Mouse (Mus musculus) cerebellum, postnatal 10 days (tissue): Measurements from ENCODE around the gene Plekhb1.

Source experiments
- DNase-seq, 2 experiments: peaks; one replicate each; pipeline ENCODE4 v3.0.0; 2021; ENCODE audit warnings: mixed read lengths in 2 of 2

Plekhb1 gene

GRCm38 (mm10) chr7:100656739-100657138 lies 5.5 kb downstream of the Plekhb1 start:
- peak; percentile 31 to 55 for DNase-seq

- DNase-seq, result no peak
Observed at GRCm38 (mm10) chr7:100654441-100654840, 7.8 kb downstream of the Plekhb1 start.

GRCm38 (mm10) chr7:100653480-100654266 lies 8.5 kb downstream of the Plekhb1 start:
- peak in 1 of 2 experiments; percentile 54 for DNase-seq

DNA sequence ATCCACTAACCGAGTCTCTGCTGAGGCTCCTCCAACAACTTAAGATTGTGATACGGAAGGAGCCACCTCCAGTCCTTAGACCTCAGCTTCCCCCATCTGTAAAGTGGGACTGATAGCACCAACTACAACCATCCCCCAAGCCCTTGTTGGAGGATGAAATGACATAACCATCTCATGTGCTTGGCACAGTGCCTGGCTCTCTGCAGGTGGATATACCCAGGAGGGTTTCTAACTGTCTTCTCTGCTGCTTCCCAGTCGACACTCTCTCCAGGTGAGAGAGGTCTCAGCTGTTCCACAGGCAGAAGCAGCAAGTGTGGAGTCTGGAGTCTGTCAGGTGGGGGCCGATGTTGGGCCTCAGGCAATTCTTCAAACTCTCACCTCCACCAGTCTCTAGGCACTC lies 11.2 kb downstream of the Plekhb1 start:
- DNase-seq, result no peak

DNA sequence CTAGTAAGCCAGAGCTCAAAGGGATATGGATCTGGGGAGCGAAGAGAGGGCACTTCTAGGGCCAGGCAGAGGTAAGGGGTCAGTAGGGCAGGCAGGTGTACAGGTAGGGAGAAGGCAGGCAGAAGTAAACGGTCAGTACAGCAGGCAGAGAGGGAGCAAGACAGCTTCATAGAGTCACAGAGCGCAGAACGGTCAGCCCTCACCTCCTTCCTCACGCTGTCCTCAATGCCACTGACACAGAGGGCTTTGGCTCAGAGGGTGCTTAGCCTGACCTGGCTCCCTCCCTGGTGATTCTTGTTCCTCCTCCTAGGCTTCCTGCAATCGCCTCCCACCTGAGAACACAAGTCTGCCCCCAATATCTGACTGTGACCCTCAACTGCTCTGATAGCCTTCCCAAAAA lies 11.8 kb downstream of the Plekhb1 start:
- no peak for DNase-seq

DNA sequence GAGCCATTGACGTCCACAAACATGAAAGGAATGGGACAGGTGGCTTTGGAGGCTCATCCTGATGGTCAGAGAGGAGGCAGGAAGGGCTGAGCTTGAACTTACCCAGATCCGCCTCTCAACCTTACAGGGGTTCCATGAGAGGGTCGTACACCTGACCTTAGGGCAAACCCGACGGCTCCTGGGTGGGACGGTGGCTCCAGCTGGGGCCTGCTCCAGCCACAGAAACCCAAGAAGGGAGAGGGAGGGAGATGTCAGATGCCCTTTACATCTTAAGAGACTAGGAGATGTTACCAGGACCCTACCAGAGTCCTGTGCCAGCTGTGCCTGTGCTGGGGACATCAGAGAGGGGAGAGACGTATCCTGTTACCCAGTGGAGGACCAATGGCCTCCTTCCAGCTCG lies 12.4 kb downstream of the Plekhb1 start:
- DNase-seq, result no peak

- no peak for DNase-seq
Observed at GRCm38 (mm10) chr7:100649095-100649494, 13.1 kb downstream of the Plekhb1 start.

DNA sequence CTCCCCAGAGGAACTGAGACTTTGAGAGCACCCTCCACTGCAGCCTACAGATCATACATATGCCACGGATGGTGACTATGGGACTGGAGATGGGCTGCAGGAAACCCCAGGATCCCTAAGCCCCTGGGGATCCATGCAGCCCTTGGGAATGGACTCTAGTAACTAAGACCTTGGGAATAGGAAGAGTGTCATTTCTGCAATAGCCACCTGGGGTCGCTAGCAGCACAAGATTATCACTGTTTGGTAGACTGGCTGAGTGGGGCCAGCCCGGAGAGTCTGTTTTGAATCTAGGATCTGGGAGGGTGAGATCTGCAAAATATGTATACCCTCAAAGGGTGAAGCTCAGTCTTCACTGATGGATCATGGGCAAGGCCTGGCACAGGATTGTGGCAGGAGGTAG lies 17.1 kb downstream of the Plekhb1 start:
- DNase-seq, result peak; percentile 71 to 75

- DNase-seq, result no peak
Observed at GRCm38 (mm10) chr7:100642413-100642812, 19.8 kb downstream of the Plekhb1 start.

DNA sequence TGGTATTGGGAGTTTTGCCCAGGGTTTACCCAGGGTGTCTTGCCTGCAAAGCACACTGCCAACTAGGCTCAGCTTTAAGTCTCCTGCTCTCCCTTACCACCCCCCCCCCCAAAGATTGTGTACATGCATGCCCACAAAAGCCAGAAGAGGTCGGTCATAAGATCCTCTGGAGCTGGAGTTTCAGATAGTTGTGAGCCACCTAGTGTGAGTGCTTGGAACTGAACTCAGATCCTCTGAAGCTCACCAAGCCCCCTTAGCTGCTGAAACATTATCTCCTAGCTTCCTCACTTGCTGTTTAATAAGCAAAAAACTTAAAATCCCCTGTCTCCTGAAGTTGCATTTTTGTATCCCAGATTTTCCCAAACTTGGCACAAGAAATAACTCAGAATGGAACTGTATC lies 24.6 kb downstream of the Plekhb1 start:
- DNase-seq, result peak; percentile 40 to 56

GRCm38 (mm10) chr7:100624538-100624937 lies 37.7 kb downstream of the Plekhb1 start:
- peak in 1 of 2 experiments; percentile 15 for DNase-seq

GRCm38 (mm10) chr7:100622277-100622676 lies 39.9 kb downstream of the Plekhb1 start:
- DNase-seq, result no peak

GRCm38 (mm10) chr7:100616121-100616857 lies 45.9 kb downstream of the Plekhb1 start:
- DNase-seq, result no peak

- DNase-seq, result no peak
Observed at GRCm38 (mm10) chr7:100608910-100609309, 53.3 kb downstream of the Plekhb1 start.

- DNase-seq, result peak; percentile 82 to 83
Observed at GRCm38 (mm10) chr7:100608130-100608741, 54.0 kb downstream of the Plekhb1 start, which contains the start of gene Mrpl48. Mrpl48 (minus strand) TSS chr7:100608301.

DNA sequence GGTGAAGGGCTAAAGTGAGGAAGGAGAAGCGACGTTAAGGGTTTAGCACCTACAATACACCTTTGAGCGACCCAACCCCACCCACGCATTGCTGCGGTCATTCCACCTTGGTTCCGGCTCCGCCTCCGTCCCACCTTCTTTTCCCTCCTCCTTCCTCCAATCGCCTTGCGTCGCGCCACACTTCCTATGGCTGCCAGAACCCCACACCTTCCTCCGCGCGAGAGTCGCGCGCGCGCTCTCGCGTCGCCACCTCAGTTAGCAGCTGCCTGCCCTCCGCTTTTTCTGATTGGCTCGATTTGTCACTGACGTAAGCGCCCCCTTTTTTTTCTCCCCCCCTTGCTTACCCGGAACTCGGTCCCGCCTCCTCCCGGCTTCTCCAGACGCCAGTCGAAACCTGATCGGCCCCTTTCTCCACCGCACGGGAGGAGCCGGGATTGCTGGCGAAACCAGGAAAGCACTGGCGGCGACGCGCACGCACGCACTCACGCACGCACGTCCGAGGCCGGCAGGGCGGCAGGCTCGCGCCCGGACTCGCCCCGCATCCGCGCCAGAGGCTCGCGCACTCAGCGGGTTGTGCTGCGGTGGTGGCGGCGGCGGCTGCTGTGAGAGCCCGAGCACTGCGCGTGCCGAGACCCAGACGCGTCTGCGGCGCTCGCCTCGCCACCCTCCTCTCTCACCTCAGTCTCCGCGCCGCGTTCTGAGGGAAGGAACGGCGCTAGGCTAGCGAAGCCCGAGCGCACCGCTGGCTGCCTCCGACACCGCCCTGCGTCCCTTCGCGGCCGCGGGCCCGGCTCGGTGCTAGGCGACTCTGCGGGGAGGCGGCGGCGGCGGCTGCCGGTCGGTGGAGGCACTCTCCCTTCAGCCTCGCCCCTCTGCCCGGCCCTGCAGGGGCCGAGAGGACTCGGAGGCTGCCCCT lies 54.7 kb downstream of the Plekhb1 start, which contains the start of gene Rab6a:
Gene Rab6a, plus strand, starts transcription at position 197 of the 916 bp plus-strand sequence.
- DNase-seq, result peak; percentile 98 to 99

- no peak for DNase-seq
Observed at GRCm38 (mm10) chr7:100600211-100600610, 62.0 kb downstream of the Plekhb1 start.

DNA sequence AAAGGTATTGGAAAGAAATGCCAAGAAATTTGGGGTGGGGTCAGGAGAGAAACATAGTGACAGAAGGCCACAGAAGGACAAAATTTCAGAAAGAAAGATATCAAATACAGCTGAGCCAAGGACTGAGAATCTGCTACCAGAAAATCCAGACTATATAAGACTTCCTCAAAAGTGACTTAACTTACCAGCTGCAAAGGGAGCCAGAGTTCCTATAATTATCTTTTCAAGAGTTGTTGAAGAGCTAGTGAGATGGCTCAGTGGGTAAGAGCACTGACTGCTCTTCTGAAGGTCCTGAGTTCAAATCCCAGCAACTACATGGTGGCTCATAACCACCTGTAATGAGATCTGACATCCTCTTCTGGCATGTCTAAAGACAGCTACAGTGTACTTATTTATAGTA lies 68.9 kb downstream of the Plekhb1 start:
- DNase-seq, result no peak
